ENCODE assay signal across 29 mouse cellular contexts in the genomic region with DNA sequence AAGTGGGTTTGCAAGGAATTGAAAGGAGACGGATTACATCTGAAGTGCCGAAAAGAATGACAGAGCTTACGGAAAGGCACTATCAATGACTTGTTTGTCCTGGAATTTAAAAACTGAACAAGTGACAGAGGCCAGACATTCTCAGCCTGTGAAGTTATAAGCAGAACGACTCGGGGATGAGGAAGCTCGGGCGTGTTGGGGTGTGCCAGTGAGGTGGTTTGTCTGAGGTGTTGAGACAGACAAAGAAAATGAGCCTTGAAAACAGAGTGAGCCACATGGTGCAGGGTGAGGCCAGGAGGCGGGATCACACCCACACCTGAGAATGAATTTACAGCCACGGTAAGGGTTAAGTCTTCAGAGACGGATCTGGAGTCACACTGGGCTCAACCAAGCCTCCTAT.
A peak's percentile ranks its signal among the peaks of the same experiment; 100 is the strongest.
DNase-seq lines count a peak whose midpoint lies in the region; ATAC-seq lines count a peak whose summit lies in the region.
"Had no signal": no experiment of that assay in that cellular context is flagged by ENCODE, and none has a peak within 500 bp of the region (broad histone marks: within the 10 kb centered on the region; RNA-seq: fewer than 3 reads in every experiment).

No protein-coding gene starts in this region.

- H3K9ac ChIP-seq in forebrain, embryonic 14.5 days (ENCODE audit: low read length), result no peak overlapping the region
- H3K9ac ChIP-seq in forebrain, embryonic 11.5 days (ENCODE audit: low read length), result no peak overlapping the region
- no peak overlapping the region for H3K9ac ChIP-seq in heart, embryonic 14.5 days (ENCODE audit: low read length)
- no peak overlapping the region for H3K9ac ChIP-seq in hindbrain, embryonic 16.5 days (ENCODE audit: low read depth, low read length)
- H3K9ac ChIP-seq: forebrain, embryonic 15.5 days; hindbrain, embryonic 15.5 days; kidney, embryonic 15.5 days; limb, embryonic 13.5 days; lung, embryonic 15.5 days; neural tube, embryonic 15.5 days; stomach, embryonic 15.5 days had no signal

- DNase-seq in forebrain, embryonic 14.5 days (ENCODE audit: low spot score), result no peak
- DNase-seq in forebrain, embryonic 11.5 days (ENCODE audit: low spot score), result no peak
- DNase-seq in heart, postnatal 25 days (ENCODE audit: low spot score), result no peak
- DNase-seq in hindbrain, embryonic 10.5 days (ENCODE audit: low spot score), result no peak
- peak; percentile 36 for DNase-seq in ZHBTc4 (ENCODE audit: low read depth, low spot score)
- no peak for DNase-seq in urinary bladder, adult 18-20 months (ENCODE audit: low spot score in 2 of 2)
- DNase-seq: adrenal gland, adult 2 months; adrenal gland, postnatal 36 days; cerebellum, adult 18-20 months; cerebellum, postnatal 14 days; gastrocnemius, postnatal 25 days; kidney, adult 18-20 months; kidney, postnatal 36 days; retina, postnatal 1 day; right cerebral cortex, postnatal 25 days had no signal

- intact Hi-C loops in heart, postnatal 25 days (cut with DNase I), result no loop called here

- ATAC-seq in forebrain, embryonic 14.5 days, result 0 out of 2 replicates have a peak, but pooled peaks have one; percentile 27
- no peak for ATAC-seq in forebrain, embryonic 11.5 days (replicated peaks; ENCODE audit: low FRiP score)
- no peak for ATAC-seq in heart, embryonic 14.5 days (ENCODE audit: insufficient number of reproducible peaks, insufficient read depth, low FRiP score, low read depth)
- no peak for ATAC-seq in hindbrain, embryonic 16.5 days
- ATAC-seq: activated CD4-positive, CD25-positive, alpha-beta regulatory T cell, adult 4 months; forebrain, embryonic 15.5 days had no signal

- no peaks in the 10 kb centered on the region for H3K9me3 ChIP-seq in forebrain, embryonic 14.5 days (replicated peaks; ENCODE audit: control insufficient read depth, low read length)
- H3K9me3 ChIP-seq in forebrain, embryonic 11.5 days (ENCODE audit: control insufficient read depth, low read length), result no peaks in the 10 kb centered on the region
- no peaks in the 10 kb centered on the region for H3K9me3 ChIP-seq in heart, embryonic 14.5 days (ENCODE audit: control insufficient read depth, low read length)
- H3K9me3 ChIP-seq in hindbrain, embryonic 10.5 days, result no peaks in the 10 kb centered on the region
- H3K9me3 ChIP-seq in hindbrain, embryonic 16.5 days (ENCODE audit: control insufficient read depth, low read length), result no peaks in the 10 kb centered on the region
- H3K9me3 ChIP-seq: forebrain, embryonic 15.5 days; hindbrain, embryonic 15.5 days; kidney, embryonic 15.5 days; limb, embryonic 13.5 days; lung, embryonic 15.5 days; midbrain, embryonic 10.5 days; neural tube, embryonic 15.5 days; stomach, embryonic 15.5 days had no signal

- no peak overlapping the region for H3K4me3 ChIP-seq in forebrain, embryonic 14.5 days (ENCODE audit: low read depth, low read length)
- no peak overlapping the region for H3K4me3 ChIP-seq in forebrain, embryonic 11.5 days (ENCODE audit: low read depth, low read length)
- no peak overlapping the region; a peak in 1 of 4 replicates for H3K4me3 ChIP-seq in heart, embryonic 14.5 days (ENCODE audit: control insufficient read depth in 1 of 2, insufficient read depth in 1 of 2, low read depth in 1 of 2, low read length in 2 of 2)
- no peak overlapping the region for H3K4me3 ChIP-seq in hindbrain, embryonic 10.5 days
- no peak overlapping the region for H3K4me3 ChIP-seq in hindbrain, embryonic 16.5 days (ENCODE audit: low read length)
- H3K4me3 ChIP-seq: forebrain, embryonic 15.5 days; hindbrain, embryonic 15.5 days; kidney, embryonic 15.5 days; layer of hippocampus, adult 2 months; left cerebral cortex, adult 2 months; limb, embryonic 13.5 days; lung, embryonic 15.5 days; midbrain, embryonic 10.5 days; neural tube, embryonic 15.5 days; stomach, embryonic 15.5 days had no signal

- no peak overlapping the region for H3K4me2 ChIP-seq in forebrain, embryonic 14.5 days (ENCODE audit: low read length)
- no peak overlapping the region for H3K4me2 ChIP-seq in forebrain, embryonic 11.5 days (ENCODE audit: low read depth, low read length, severe bottlenecking)
- H3K4me2 ChIP-seq in heart, embryonic 14.5 days (ENCODE audit: low read length), result peak overlapping the region; percentile 55
- no peak overlapping the region for H3K4me2 ChIP-seq in hindbrain, embryonic 16.5 days (ENCODE audit: low read length)
- H3K4me2 ChIP-seq: forebrain, embryonic 15.5 days; hindbrain, embryonic 15.5 days; kidney, embryonic 15.5 days; limb, embryonic 13.5 days; liver, embryonic 11.5 days; lung, embryonic 15.5 days; neural tube, embryonic 15.5 days; stomach, embryonic 15.5 days had no signal

- WGBS in forebrain, embryonic 14.5 days, result 72% methylated on average over 10 of the region's 10 CpGs
- WGBS in forebrain, embryonic 11.5 days, result 80% methylated on average over 10 of the region's 10 CpGs
- 21% methylated on average over 10 of the region's 10 CpGs for WGBS in heart, embryonic 14.5 days
- 87% methylated on average over 10 of the region's 10 CpGs for WGBS in hindbrain, embryonic 10.5 days
- WGBS in hindbrain, embryonic 16.5 days, result 78% methylated on average over 10 of the region's 10 CpGs

- no peaks in the 10 kb centered on the region for H3K36me3 ChIP-seq in forebrain, embryonic 14.5 days (ENCODE audit: control insufficient read depth, insufficient read depth, low read length)
- no peaks in the 10 kb centered on the region for H3K36me3 ChIP-seq in forebrain, embryonic 11.5 days (ENCODE audit: control insufficient read depth, insufficient read depth, low read length)
- no peaks in the 10 kb centered on the region for H3K36me3 ChIP-seq in heart, embryonic 14.5 days (ENCODE audit: control insufficient read depth, insufficient read depth, low read length)
- no peaks in the 10 kb centered on the region for H3K36me3 ChIP-seq in hindbrain, embryonic 10.5 days
- H3K36me3 ChIP-seq in hindbrain, embryonic 16.5 days (ENCODE audit: control insufficient read depth, insufficient read depth, low read length), result no peaks in the 10 kb centered on the region
- H3K36me3 ChIP-seq: forebrain, embryonic 15.5 days; hindbrain, embryonic 15.5 days; kidney, embryonic 15.5 days; limb, embryonic 13.5 days; lung, embryonic 15.5 days; midbrain, embryonic 10.5 days; neural tube, embryonic 15.5 days; stomach, embryonic 15.5 days had no signal

- no peaks in the 10 kb centered on the region for H3K27me3 ChIP-seq in forebrain, embryonic 14.5 days (replicated peaks; ENCODE audit: control insufficient read depth, insufficient read depth, low read length)
- no peaks in the 10 kb centered on the region for H3K27me3 ChIP-seq in forebrain, embryonic 11.5 days (ENCODE audit: control insufficient read depth, insufficient read depth, low read length)
- no peaks in the 10 kb centered on the region for H3K27me3 ChIP-seq in heart, embryonic 14.5 days (ENCODE audit: control insufficient read depth, insufficient read depth, low read length)
- no peaks in the 10 kb centered on the region for H3K27me3 ChIP-seq in hindbrain, embryonic 10.5 days (ENCODE audit: insufficient read depth, poor library complexity, severe bottlenecking)
- H3K27me3 ChIP-seq in hindbrain, embryonic 16.5 days (replicated peaks; ENCODE audit: control insufficient read depth, insufficient read depth, low read length), result no peaks in the 10 kb centered on the region
- H3K27me3 ChIP-seq: forebrain, embryonic 15.5 days; hindbrain, embryonic 15.5 days; kidney, embryonic 15.5 days; limb, embryonic 13.5 days; lung, embryonic 15.5 days; neural tube, embryonic 15.5 days; stomach, embryonic 15.5 days had no signal

- H3K27ac ChIP-seq in forebrain, embryonic 14.5 days (ENCODE audit: low read depth, low read length), result no peak overlapping the region
- H3K27ac ChIP-seq in forebrain, embryonic 11.5 days (ENCODE audit: low read depth, low read length), result no peak overlapping the region
- peak overlapping the region; percentile 4 to 46; a peak in 1 of 4 replicates for H3K27ac ChIP-seq in heart, embryonic 14.5 days (replicated peaks in 1 of 2; ENCODE audit: control insufficient read depth in 1 of 2, insufficient read depth in 1 of 2, low read depth in 2 of 2, low read length in 2 of 2)
- peak overlapping the region; percentile 29; the same call in 1 of the 2 replicates for H3K27ac ChIP-seq in hindbrain, embryonic 10.5 days
- no peak overlapping the region for H3K27ac ChIP-seq in hindbrain, embryonic 16.5 days (ENCODE audit: low read depth, low read length)
- H3K27ac ChIP-seq: forebrain, embryonic 15.5 days; hindbrain, embryonic 15.5 days; kidney, embryonic 15.5 days; layer of hippocampus, adult 2 months; left cerebral cortex, adult 2 months; limb, embryonic 13.5 days; lung, embryonic 15.5 days; midbrain, embryonic 10.5 days; neural tube, embryonic 15.5 days; stomach, embryonic 15.5 days had no signal

- H3K4me1 ChIP-seq in forebrain, embryonic 14.5 days (ENCODE audit: control insufficient read depth, insufficient read depth, low read length), result peaks cover 11% of the 10 kb centered on the region
- no peaks in the 10 kb centered on the region for H3K4me1 ChIP-seq in forebrain, embryonic 11.5 days (replicated peaks; ENCODE audit: control insufficient read depth, insufficient read depth, low read length)
- peaks cover 5 to 14% of the 10 kb centered on the region in 2 experiments; a peak in 3 of 4 replicates for H3K4me1 ChIP-seq in heart, embryonic 14.5 days (ENCODE audit: control insufficient read depth in 2 of 2, insufficient read depth in 2 of 2, low read length in 2 of 2)
- H3K4me1 ChIP-seq in hindbrain, embryonic 10.5 days (replicated peaks), result peaks cover 11% of the 10 kb centered on the region
- H3K4me1 ChIP-seq in hindbrain, embryonic 16.5 days (ENCODE audit: control insufficient read depth, insufficient read depth, low read depth, low read length), result peaks cover 6% of the 10 kb centered on the region
- H3K4me1 ChIP-seq: kidney, embryonic 15.5 days; limb, embryonic 13.5 days; stomach, embryonic 15.5 days had no signal

Comparison
In these comparisons a context has a peak if more than half of its experiments do, and no peak if none do; other contexts are left out.
1. H3K27ac ChIP-seq: peak in heart, embryonic 14.5 days (2 of 2) and hindbrain, embryonic 10.5 days (single experiment); none in forebrain, embryonic 14.5 days (single experiment), forebrain, embryonic 11.5 days (single experiment) and hindbrain, embryonic 16.5 days (single experiment).